Mouse (Mus musculus): ENCODE results near the gene Sh3bgrl2. TPM values are rescaled to one million over a fixed set of nuclear protein-coding genes. Genes with fewer than 3 reads are reported as not detected.

Gene Sh3bgrl2
- total and polyA plus RNA-seq, 2 experiments from 2014 or later = 6.3 to 10.6 TPM

DNA sequence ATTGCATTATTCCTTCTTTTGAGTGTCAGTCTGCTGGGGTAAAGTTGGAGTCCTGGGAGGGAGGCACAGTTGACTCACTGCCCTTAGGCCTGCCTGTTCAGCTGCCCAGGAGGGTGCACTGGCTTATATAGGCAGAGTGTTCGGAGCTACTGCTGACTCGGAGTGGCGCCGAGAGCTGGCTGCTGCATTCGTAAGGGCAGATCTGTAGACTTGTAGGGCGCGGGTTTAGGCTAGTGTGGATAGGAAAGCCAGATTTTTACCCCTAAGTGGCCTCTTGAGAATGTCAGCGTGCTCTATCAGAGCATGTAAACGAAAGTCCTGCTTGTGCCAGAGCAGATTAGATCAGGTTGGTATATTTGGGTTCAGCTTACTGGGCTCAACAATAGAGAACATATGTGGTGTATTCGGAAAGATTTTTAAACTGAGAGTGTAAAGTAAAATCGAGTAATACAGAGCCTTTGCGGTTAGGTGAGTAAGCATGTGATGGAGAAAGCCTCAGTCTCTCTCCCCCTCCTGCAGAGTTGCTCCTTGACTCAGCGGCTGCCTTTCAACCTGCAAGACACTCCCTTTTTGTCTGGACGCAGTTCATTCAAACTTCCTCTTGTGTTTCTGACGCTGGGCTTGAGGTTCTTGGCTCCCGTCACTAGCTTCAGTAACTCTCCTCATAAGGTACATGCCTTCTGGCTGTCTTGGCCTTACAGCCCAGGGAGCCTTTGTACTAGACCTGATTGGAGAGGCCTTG lies 15.9 kb downstream of the Sh3bgrl2 start:
- no peak overlapping the region for H3K4me3 ChIP-seq (ENCODE audit: low read depth, low read length)
- WGBS = 48% methylated on average over 16 of the region's 16 CpGs
- DNase-seq (ENCODE audit: low spot score) = no peak
- H3K27me3 ChIP-seq (ENCODE audit: insufficient read depth, low read length) = no peaks in the 10 kb centered on the region
- TF ChIP-seq CTCF (IDR thresholded peaks at IDR 0.05) = no peak
- no peak overlapping the region for H3K27ac ChIP-seq (ENCODE audit: low read depth, low read length)
- H3K36me3 ChIP-seq (ENCODE audit: insufficient read depth, low read length) = no peaks in the 10 kb centered on the region
- H3K4me1 ChIP-seq (ENCODE audit: insufficient read depth, low read length) = peaks cover 2% of the 10 kb centered on the region; the same call in 1 of the 2 replicates
- H3K4me2 ChIP-seq (ENCODE audit: low read depth, low read length, poor library complexity, severe bottlenecking) = no peak overlapping the region
- no peaks in the 10 kb centered on the region for H3K9me3 ChIP-seq (ENCODE audit: low read length)
- no peak overlapping the region for H3K9ac ChIP-seq (replicated peaks; ENCODE audit: low read length, poor library complexity, severe bottlenecking)
- ATAC-seq (ENCODE audit: low FRiP score) = no peak

DNA sequence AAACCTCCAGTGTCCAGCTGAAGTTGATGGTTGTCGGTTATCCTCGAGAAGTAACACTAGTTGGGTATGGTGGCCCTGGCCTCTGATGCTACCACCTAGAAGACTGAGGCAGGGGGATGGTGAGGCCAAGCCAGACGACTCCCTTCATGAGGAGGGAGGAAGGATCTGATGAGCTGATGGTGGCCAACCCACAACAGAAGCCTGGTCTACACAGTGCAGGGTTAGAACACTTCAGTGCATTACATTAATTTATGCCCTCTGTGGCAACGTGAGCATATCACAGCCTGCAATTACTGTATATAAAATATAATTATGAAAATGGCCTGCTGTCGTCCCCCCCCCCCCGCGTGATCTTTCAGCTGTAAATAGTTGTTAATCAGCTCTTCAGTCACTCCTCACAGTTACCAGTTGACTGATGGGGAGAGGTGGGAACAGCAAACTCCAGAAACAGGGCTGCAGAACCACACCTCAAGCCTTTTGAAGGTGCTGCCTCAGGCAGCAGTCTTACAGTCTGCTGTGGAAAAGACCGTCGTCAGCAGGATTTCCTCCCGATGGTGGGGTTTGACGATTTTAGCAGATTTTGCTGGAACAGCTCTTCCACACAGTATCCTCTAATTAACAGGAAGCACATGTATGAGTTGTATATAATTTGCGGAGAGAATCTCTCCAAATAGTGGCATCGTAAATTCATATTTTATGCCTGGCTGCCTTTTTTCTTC lies 17.0 kb downstream of the Sh3bgrl2 start:
- 0 out of 2 replicates have a peak, but pooled peaks have one; percentile 28 for ATAC-seq (ENCODE audit: low FRiP score)
- H3K4me3 ChIP-seq (ENCODE audit: low read depth, low read length) = no peak overlapping the region
- DNase-seq (ENCODE audit: low spot score) = no peak
- no peak overlapping the region for H3K4me2 ChIP-seq (ENCODE audit: low read depth, low read length, poor library complexity, severe bottlenecking)
- no peak overlapping the region for H3K27ac ChIP-seq (ENCODE audit: low read depth, low read length)
- no peaks in the 10 kb centered on the region for H3K9me3 ChIP-seq (ENCODE audit: low read length)
- 74% methylated on average over 13 of the region's 13 CpGs for WGBS
- no peak for TF ChIP-seq CTCF (IDR thresholded peaks at IDR 0.05)
- no peak overlapping the region for H3K9ac ChIP-seq (replicated peaks; ENCODE audit: low read length, poor library complexity, severe bottlenecking)
- no peaks in the 10 kb centered on the region for H3K27me3 ChIP-seq (ENCODE audit: insufficient read depth, low read length)
- H3K4me1 ChIP-seq (ENCODE audit: insufficient read depth, low read length) = peaks cover 2% of the 10 kb centered on the region; the same call in 1 of the 2 replicates
- no peaks in the 10 kb centered on the region for H3K36me3 ChIP-seq (ENCODE audit: insufficient read depth, low read length)

DNA sequence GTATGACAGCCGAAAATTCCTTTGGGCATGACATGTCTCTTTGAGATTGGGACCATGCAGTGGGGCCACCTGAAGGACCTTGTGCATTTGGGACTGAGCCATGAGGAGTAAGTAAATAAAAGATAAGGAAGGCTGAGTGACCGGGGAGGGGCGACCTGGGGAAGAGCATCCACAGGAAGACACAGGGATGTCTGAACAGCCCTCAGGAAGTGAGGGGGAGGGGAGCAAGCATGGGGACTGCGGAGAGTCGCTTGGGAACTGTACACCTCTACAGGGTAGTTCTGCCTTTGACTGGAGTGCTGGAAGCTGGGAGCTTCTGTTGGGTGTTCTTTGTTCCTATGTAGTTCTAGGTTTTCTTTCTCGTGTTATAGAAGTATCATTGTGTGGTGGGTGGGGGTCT lies 18.0 kb downstream of the Sh3bgrl2 start:
- H3K27me3 ChIP-seq (ENCODE audit: insufficient read depth, low read length) = no peaks in the 10 kb centered on the region
- DNase-seq (ENCODE audit: low spot score) (no peak), ATAC-seq (ENCODE audit: low FRiP score) (no peak)
- WGBS = 88% methylated on average over 6 of the region's 6 CpGs
- no peak overlapping the region for H3K4me2 ChIP-seq (ENCODE audit: low read depth, low read length, poor library complexity, severe bottlenecking)
- H3K36me3 ChIP-seq (ENCODE audit: insufficient read depth, low read length) = no peaks in the 10 kb centered on the region
- peaks cover 2% of the 10 kb centered on the region; the same call in 1 of the 2 replicates for H3K4me1 ChIP-seq (ENCODE audit: insufficient read depth, low read length)
- no peak overlapping the region for H3K4me3 ChIP-seq (ENCODE audit: low read depth, low read length)
- no peak for TF ChIP-seq CTCF (IDR thresholded peaks at IDR 0.05)
- H3K9ac ChIP-seq (replicated peaks; ENCODE audit: low read length, poor library complexity, severe bottlenecking) = no peak overlapping the region
- no peaks in the 10 kb centered on the region for H3K9me3 ChIP-seq (ENCODE audit: low read length)
- no peak overlapping the region for H3K27ac ChIP-seq (ENCODE audit: low read depth, low read length)

DNA sequence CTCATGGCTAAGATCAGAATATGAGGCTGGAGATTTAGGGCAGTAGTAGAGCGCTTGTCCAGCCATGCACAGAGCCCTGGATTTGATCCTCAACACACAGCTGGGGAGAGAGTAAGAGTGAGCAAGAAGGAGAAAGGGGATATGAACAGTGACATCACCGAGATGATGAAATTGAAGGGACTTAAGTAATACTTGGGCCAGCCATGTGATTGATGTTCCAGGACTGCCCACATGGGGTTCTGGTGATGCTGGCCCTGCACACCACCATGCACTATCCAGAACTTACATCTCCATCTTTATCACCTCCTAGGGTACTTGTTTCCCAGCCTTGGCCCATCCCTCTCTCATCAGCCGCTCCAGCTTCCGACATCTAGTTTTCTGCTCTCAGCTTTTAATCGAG lies 20.0 kb downstream of the Sh3bgrl2 start:
- H3K9me3 ChIP-seq (ENCODE audit: low read length) = no peaks in the 10 kb centered on the region
- DNase-seq (ENCODE audit: low spot score) (no peak), ATAC-seq (ENCODE audit: low FRiP score) (no peak)
- no peak overlapping the region for H3K4me2 ChIP-seq (ENCODE audit: low read depth, low read length, poor library complexity, severe bottlenecking)
- H3K9ac ChIP-seq (replicated peaks; ENCODE audit: low read length, poor library complexity, severe bottlenecking) = no peak overlapping the region
- peaks cover 2% of the 10 kb centered on the region; the same call in 1 of the 2 replicates for H3K4me1 ChIP-seq (ENCODE audit: insufficient read depth, low read length)
- no peak for TF ChIP-seq CTCF (IDR thresholded peaks at IDR 0.05)
- 98% methylated on average over 5 of the region's 5 CpGs for WGBS
- no peak overlapping the region for H3K4me3 ChIP-seq (ENCODE audit: low read depth, low read length)
- H3K27ac ChIP-seq (ENCODE audit: low read depth, low read length) = no peak overlapping the region
- H3K36me3 ChIP-seq (ENCODE audit: insufficient read depth, low read length) = no peaks in the 10 kb centered on the region
- no peaks in the 10 kb centered on the region for H3K27me3 ChIP-seq (ENCODE audit: insufficient read depth, low read length)

DNA sequence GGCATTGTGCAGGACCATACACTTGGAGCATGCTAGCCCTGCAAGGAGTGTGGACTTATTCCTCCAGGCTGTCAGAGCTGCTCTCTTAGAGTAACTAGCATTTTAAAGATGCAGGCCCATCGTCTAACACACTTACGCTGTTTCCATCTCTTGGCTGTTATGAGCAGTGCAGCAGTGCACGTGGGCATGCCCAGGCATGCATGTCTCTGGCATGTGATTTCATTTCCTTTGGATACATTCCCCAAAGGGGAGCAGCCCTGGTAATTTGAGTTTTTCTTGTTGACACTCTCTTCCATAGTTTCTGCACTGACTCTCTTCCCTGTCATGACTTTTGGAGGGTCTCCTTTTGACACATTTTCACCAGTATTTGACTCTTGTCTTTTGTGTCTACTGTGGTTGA lies 20.8 kb downstream of the Sh3bgrl2 start:
- 82% methylated on average over 3 of the region's 3 CpGs for WGBS
- no peak overlapping the region for H3K4me2 ChIP-seq (ENCODE audit: low read depth, low read length, poor library complexity, severe bottlenecking)
- H3K27ac ChIP-seq (ENCODE audit: low read depth, low read length) = no peak overlapping the region
- no peak overlapping the region for H3K9ac ChIP-seq (replicated peaks; ENCODE audit: low read length, poor library complexity, severe bottlenecking)
- no peaks in the 10 kb centered on the region for H3K9me3 ChIP-seq (ENCODE audit: low read length)
- no peak for TF ChIP-seq CTCF (IDR thresholded peaks at IDR 0.05)
- ATAC-seq (ENCODE audit: low FRiP score) (no peak), DNase-seq (ENCODE audit: low spot score) (no peak)
- H3K27me3 ChIP-seq (ENCODE audit: insufficient read depth, low read length) = no peaks in the 10 kb centered on the region
- H3K36me3 ChIP-seq (ENCODE audit: insufficient read depth, low read length) = no peaks in the 10 kb centered on the region
- H3K4me1 ChIP-seq (ENCODE audit: insufficient read depth, low read length) = peaks cover 2% of the 10 kb centered on the region; the same call in 1 of the 2 replicates
- no peak overlapping the region for H3K4me3 ChIP-seq (ENCODE audit: low read depth, low read length)

DNA sequence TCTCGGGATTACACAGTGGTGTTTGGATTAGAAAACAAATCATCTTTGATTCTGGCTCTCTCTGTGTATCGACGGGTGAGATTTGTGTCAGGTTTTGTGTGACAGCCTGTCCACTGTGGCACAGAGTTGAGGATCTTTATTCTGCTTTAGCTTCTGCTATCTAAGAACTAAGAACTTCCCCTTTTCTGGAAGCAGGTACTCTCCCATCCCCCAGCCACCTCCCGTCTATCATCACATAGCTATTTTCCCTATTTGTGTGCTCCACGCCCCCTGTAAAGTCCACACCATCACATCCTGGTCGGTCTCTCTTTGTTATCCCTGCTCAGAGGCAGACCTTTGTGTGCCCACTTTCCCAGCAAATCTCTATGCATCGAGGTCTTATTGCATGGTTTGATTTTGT lies 21.8 kb downstream of the Sh3bgrl2 start:
- Histone ChIP-seq H3K9me3 (ENCODE audit: low read length) (no peaks in the 10 kb centered on the region), H3K4me2 (ENCODE audit: low read depth, low read length, poor library complexity, severe bottlenecking) (no peak overlapping the region), H3K4me3 (ENCODE audit: low read depth, low read length) (no peak overlapping the region), H3K27ac (ENCODE audit: low read depth, low read length) (no peak overlapping the region), H3K9ac (replicated peaks; ENCODE audit: low read length, poor library complexity, severe bottlenecking) (no peak overlapping the region), H3K36me3 (ENCODE audit: insufficient read depth, low read length) (no peaks in the 10 kb centered on the region), H3K4me1 (ENCODE audit: insufficient read depth, low read length) (peaks cover 2% of the 10 kb centered on the region; the same call in 1 of the 2 replicates), H3K27me3 (ENCODE audit: insufficient read depth, low read length) (no peaks in the 10 kb centered on the region)
- TF ChIP-seq CTCF (IDR thresholded peaks at IDR 0.05) = no peak
- 75% methylated on average over 7 of the region's 7 CpGs for WGBS
- DNase-seq (ENCODE audit: low spot score) = no peak
- no peak for ATAC-seq (ENCODE audit: low FRiP score)

Data from midbrain, postnatal 0 days (tissue).